Mouse (Mus musculus) lung, postnatal 10 days (tissue): Measurements from ENCODE around the gene Adamts8.

Experiments used
- DNase-seq: peaks from one replicate; pipeline ENCODE4 v3.0.0; 2021

Adamts8 gene

GRCm38 (mm10) chr9:30993106-30993505 is 50.7 kb downstream of the Adamts8 start:
- DNase-seq, result no peak

- peak; percentile 19 for DNase-seq
Measured at GRCm38 (mm10) chr9:30996590-30997562, 54.5 kb downstream of the Adamts8 start.

DNA sequence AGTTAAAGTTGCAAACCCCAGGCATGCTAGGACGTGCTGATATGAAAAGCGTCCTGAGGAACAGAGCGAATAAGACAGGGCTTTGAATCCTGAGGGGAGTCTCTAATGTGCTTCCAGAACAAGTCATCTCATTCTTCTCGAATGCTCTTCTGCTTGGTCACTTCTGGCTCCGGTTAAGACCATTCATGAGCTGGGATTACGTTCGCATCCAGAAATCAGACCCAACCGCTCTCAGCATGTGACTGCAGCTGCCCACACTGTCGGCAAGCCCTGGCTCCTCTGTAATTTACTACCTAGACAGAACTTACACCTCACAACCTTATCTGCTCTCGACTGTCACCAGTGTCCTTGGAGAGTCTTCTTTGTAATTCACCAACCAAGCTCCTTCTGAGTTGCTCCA is 58.3 kb downstream of the Adamts8 start:
- no peak for DNase-seq

DNA sequence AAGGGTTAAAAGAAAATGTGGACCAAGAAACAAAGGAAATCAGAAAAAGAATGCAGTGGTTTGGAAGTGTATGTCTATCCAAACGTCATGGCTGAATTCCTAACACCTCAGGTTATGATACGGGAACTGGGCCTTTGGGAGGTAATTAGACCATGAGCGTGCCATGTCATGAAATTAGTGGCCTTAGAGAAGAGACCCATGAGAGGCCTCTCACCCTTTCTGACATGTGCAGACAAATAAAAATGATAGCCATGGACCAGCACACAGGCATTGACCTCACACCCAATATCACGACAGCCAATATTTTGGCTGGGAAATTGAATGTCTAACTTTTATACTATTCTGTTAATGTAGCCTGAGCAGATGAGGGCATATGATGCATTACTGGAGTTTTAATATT is 60.2 kb downstream of the Adamts8 start:
- no peak for DNase-seq

- no peak for DNase-seq
Measured at GRCm38 (mm10) chr9:31009334-31009733, 67.0 kb downstream of the Adamts8 start.

GRCm38 (mm10) chr9:31010040-31010439 is 67.7 kb downstream of the Adamts8 start:
- no peak for DNase-seq

GRCm38 (mm10) chr9:31010749-31011148 is 68.4 kb downstream of the Adamts8 start:
- no peak for DNase-seq

DNA sequence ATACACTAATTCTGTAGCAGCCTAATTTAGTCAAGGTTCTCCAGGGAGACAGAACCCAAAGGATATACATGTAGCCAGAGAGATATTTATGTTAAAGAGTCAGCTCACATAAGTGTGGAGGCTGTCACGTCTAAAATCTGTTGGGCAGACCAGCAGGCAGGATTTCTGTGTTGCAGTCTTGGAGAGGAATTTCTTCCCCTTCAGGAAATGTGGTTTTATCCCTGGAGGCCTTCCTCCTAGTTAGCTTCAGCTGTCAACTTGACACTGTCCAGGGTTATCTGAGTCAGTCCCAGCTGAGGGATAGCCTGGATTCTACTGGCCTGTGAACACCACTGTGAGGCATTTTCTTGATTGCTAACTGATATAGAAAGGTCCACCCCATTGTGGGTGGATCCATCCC is 69.2 kb downstream of the Adamts8 start:
- DNase-seq, result no peak

DNA sequence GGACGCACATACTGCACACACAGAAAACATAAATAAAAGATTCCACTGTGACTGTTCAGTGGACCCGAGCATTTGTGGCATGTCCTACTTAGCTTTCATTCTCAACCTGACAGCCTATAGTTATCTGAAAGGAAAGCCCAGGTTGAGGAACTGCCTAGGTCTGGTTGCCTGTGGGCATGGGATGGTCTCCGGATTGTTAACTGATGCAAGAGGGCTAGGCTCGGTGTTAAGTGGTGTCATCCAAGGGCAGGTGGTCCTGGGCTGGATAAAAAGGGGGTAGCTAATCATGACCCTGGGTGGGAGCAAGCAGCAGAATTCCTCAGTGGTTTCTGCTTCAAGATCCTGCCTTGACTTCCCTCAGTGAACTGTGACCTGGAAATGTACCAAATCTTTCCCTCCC is 70.3 kb downstream of the Adamts8 start:
- DNase-seq, result no peak

- DNase-seq, result no peak
Measured at GRCm38 (mm10) chr9:31013415-31013814, 71.1 kb downstream of the Adamts8 start.
